Mouse (Mus musculus): ENCODE measurements around the gene Gm10490. TPM values are rescaled to one million over a fixed set of nuclear protein-coding genes. Genes with fewer than 3 reads are reported as not detected.

Gm10490 gene
- total RNA-seq (2023), result 2.1 TPM in 1 of 4 replicates, not detected in the others

DNA sequence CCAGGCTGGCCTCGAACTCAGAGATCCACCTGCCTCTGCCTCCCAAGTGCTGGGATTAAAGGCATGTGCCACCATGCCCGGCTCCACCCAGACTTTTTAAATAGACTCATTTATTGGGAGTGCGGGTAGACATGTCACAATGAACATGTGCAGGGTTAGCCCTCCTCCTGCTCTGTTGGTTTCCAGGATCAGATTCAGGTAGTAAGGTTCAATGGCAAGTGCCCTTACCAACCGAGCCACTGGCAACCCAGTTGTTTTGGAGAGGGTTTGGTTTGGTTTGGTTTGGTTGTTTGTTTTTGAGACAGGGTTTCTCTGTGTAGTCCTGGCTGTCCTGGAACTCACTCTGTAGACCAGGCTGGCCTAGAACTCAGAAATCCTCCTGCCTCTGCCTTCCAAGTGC lies at the start of gene Gm10490:
Gene Gm10490 (plus strand): TSS at position 301 of the 400 bp plus-strand sequence.

DNA sequence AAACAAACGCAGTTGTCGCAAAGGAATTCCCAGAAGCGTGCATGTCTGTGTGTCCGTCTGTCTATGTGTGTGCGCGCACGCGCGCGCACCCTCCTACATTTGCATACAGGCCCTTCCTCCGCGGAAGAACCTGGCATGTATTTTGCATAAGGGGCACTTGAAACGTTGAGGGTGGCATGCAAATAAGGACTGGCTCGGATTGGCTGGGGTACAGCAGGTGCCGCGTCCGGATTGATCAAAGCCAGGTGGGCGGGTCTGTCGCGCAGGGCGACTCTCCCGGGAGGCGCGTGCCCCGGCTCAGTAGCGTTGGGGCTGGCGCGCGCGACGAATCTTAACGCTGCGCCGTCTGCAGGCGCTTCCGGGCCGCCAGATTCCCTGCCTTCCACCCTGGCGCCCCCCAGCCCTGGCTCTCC lies 31.3 kb upstream of the Gm10490 start, which contains the start of gene Pim2:
Gene Pim2 (plus strand): TSS at position 256 of the 413 bp plus-strand sequence.

DNA sequence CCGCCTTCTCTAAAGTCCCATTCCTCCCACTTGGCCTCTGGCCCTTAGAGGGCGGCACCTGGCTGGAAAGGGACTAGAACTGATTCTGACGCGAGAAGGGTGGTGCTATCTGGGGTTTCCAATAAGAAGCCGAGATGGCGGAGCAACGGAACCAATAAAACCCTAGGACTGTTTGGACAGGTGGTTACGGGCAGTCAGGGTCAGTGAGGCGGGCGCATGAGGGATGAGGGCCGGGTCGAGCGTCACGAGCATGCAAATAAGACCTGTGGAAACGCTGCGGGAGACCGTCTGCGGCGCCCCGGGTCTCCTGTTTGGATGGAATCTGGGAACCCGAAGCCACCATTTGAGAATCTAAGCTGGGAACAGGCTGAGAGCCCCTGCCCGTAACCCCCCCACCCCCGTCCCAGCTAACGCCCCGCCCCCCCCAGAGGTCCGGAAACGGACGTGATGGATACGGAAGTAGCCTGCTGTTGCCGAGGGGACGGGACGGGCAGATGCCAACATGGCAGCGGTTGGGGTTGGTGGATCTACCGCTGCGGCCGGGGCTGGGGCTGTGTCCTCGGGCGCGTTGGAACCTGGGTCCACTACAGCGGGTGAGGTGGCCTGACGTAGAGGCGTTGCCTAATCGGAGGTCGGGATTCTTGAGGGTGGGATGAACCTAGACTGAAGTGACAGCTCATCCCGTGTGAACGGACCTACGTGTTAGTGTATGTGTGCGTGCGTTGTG lies 25.3 kb upstream of the Gm10490 start, which contains the start of gene Slc35a2:
Gene Slc35a2 (plus strand): TSS at position 188 of the 727 bp plus-strand sequence.

DNA sequence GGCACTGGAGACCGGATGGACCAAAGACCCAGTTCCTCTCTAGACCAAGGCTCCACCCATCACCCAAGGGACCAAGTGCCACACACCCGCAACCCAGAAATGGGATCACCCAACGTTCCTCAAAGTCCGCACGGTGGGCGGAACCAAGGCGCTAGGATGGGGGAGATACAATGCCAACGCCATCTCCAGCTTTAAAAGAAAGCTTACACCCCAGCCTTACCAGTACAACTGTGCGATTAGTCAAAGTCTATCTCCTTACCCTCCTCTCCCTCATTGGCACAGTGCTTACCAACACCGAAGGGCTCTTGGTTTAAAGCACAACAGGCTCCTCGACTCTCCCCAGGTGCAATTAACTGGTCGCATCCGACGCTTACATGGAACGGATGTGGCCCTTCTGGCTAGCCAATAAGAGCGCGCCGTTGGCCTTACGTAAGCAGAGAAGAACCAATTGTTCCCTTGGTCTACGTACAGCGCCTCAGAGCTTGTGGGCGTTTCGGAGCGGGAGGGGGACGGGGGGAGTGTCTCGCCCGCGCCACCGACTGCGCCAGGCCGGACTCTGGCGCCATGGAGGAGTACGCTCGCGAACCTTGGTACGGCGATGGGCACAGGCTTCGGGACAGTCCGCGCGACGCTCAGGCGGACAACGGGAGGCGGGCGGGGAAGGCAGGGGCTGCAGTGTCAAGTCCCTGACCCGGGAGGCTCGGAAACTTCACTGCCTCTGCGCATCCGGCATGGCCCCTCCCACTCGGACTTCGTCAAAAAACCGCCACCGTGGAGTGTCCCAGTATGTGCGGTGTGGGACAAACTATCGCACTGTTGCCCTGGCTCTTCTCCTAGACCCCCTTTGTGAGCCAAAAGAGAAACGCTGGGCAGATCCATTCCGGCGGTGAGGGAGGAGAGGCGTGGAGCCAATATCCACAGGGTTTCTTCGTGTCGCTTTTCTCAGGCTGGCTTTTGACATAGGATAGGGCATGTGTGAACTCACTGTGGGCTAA lies 10.2 kb upstream of the Gm10490 start, which contains the start of the genes Pqbp1 and Timm17b:
Gene Pqbp1 (minus strand): TSS at position 390 of the 995 bp plus-strand sequence.
Gene Timm17b (plus strand): TSS at position 478 of the 995 bp plus-strand sequence.

DNA sequence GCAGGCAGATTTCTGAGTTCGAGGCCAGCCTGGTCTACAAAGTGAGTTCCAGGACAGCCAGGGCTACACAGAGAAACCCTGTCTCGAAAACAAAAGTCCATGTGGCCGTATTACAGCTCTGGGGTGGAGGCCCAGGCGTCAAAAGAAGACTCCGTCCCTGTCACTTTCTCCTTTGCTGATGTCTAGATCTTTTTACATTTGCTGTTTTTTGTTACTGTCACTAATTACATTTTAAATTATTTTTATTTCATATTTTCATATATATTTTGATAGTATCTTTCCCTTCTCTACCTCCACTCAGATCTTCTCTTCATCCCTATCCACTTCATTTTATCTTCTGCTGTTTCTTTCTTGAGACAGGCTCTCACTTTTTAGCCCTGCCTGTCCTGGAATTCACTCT lies 1.6 kb upstream of the Gm10490 start, which contains the start of gene Gm10491:
Gene Gm10491 (minus strand): TSS at position 101 of the 400 bp plus-strand sequence.

DNA sequence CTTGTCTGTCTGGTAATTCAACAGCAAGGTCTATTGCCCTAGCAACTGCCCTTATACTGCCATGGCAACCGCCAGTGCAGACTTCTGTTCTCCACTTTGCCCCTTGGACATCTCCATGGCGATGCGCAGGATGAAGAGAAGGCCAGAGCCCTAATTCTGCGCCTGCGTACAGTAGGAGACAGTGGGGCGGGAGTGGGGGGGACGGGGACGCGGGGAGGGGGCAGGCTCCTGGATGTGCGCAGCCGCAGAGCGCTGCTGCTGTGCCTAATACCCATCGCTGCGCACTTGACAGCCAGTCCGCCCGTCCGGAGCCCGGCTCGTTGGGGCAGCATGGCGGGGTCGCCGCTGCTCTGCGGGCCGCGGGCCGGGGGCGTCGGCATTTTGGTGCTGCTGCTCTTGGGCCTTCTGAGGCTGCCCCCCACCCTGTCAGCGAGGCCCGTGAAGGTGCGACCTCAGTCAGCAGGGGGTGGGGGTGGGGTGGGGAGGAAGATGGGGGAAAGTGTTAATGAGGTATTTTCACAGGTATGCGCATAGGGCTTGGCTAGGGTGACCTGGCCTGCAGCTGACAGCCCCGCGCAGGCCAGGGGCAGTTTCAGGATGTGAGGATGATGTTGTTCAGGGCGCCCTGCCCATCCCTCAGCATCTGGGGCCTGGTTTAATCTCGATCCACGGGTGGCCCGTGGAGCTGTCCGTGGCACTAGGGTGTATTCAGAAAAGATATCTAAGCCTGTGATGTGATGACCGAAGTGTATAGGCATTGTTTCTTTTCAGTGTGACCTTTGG lies 10.4 kb downstream of the Gm10490 start, which contains the start of gene Pcsk1n:
Gene Pcsk1n (plus strand): TSS at position 222 of the 783 bp plus-strand sequence.

DNA sequence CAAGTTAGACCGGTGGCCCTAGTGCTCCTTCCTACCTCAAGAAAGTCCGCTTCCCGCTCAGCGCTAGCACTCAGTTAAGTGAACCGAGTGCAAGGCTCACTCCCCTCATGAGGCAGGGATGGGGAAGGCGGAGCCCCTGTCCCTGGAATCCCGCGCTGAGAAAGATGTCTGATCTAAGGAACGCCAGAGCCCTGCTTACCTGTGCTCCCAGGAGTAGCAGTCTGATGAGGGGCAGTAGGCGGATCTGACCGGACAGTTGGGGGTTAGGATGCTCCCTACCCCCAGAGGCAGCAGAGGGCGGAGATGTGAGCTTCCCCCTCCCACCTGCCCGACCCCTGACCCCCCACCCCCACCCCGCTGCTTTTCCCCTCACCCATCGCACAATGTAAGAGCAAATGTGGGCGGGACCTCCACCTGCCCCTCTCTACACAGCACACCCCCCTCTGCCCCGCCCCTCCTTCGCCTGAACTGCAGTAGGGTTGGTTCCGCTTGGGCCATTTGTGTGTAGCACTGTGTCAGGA lies 19.0 kb downstream of the Gm10490 start, which contains the start of gene Eras:
Gene Eras (minus strand): TSS at position 338 of the 521 bp plus-strand sequence.

DNA sequence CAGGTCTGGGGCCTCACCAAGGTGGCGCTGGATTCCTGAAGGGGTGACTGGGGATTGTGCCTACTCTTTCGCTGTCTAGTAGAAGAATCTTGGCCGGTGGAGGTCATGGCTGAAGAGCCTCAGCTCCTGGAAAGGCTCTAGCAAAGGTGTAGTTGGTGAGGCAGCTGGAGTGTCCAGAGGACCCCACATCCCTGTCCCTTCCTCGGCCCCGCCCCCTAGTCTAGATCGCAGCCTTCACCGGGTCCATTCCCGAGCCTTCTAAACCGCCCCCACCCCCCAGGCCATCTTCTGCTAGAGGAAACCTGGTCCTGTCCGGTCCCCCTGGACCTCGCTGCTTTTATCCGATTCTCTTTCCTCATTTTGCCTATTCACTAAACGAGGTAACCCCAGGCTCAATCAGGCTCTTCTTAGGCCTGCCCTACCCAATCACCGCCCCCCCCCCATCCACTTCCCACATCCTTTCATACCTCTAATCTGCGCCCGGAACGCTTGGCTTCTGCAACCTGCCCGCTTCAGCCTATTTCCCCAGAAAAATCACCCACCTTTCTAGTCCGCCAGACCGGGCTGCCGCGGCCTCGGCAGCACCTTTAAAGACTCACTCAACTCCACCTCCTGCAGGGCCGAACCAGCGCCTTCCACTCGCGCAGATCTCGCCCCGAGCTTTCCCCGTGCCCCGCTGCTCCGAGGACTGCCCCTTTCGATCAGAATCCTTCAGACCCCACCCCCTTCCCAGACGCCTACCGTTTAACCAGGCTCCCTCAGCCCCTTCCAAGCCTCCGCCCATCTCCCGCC lies 38.0 kb downstream of the Gm10490 start, which contains the start of gene Hdac6:
Gene Hdac6 (minus strand): TSS at position 782 of the 792 bp plus-strand sequence.

Other genes with a start within 250 kb of the Gm10490 start
- 85.6 to 91.6 TPM (median 88.3 TPM) in 4 replicates for gene Plp2, start 238.2 kb upstream of the Gm10490 start, total RNA-seq (2023)
- not detected in 4 replicates for gene Magix, start 228.3 kb upstream of the Gm10490 start, total RNA-seq (2023)
- 45.1 to 48.2 TPM (median 46.2 TPM) in 4 replicates for gene Gpkow, start 212.4 kb upstream of the Gm10490 start, total RNA-seq (2023)
- gene Wdr45, start 195.2 kb upstream of the Gm10490 start, total RNA-seq (2023), result 58.2 to 89.6 TPM (median 70.2 TPM) in 4 replicates
- gene Gm45208, start 187.3 kb upstream of the Gm10490 start, total RNA-seq (2023), result not detected in 4 replicates
- 9.6 to 13.9 TPM (median 12.0 TPM) in 4 replicates for gene Praf2, start 181.1 kb upstream of the Gm10490 start, total RNA-seq (2023)
- not detected in 4 replicates for gene Ccdc120, start 158.6 kb upstream of the Gm10490 start, total RNA-seq (2023)
- 26.2 to 36.6 TPM (median 32.7 TPM) in 4 replicates for gene Tfe3, start 147.0 kb upstream of the Gm10490 start, total RNA-seq (2023)
- gene Gripap1, start 119.8 kb upstream of the Gm10490 start, total RNA-seq (2023), result 277 to 286 TPM (median 284 TPM) in 4 replicates
- gene Kcnd1, start 87.3 kb upstream of the Gm10490 start, total RNA-seq (2023), result 1.5 to 2.4 TPM (median 1.9 TPM) in 4 replicates
- 168 to 185 TPM (median 181 TPM) in 4 replicates for gene Otud5, start 68.2 kb upstream of the Gm10490 start, total RNA-seq (2023)
- gene Pim2, start 31.3 kb upstream of the Gm10490 start, total RNA-seq (2023), result 36.0 to 41.3 TPM (median 37.2 TPM) in 4 replicates
- 28.8 to 38.6 TPM (median 35.1 TPM) in 4 replicates for gene Slc35a2, start 25.5 kb upstream of the Gm10490 start, total RNA-seq (2023)
- 126 to 133 TPM (median 129 TPM) in 4 replicates for gene Pqbp1, start 10.3 kb upstream of the Gm10490 start, total RNA-seq (2023)
- gene Timm17b, start 10.2 kb upstream of the Gm10490 start, total RNA-seq (2023), result 38.8 to 55.7 TPM (median 51.5 TPM) in 4 replicates
- gene Gm10491, start 1.7 kb upstream of the Gm10490 start, total RNA-seq (2023), result not detected in 4 replicates
- gene Pcsk1n, start 10.3 kb downstream of the Gm10490 start, total RNA-seq (2023), result not detected in 4 replicates
- gene Eras, start 19.1 kb downstream of the Gm10490 start, total RNA-seq (2023), result not detected in 4 replicates
- 15.9 to 26.0 TPM (median 21.4 TPM) in 4 replicates for gene Hdac6, start 38.3 kb downstream of the Gm10490 start, total RNA-seq (2023)
- not detected in 4 replicates for gene Gata1, start 68.5 kb downstream of the Gm10490 start, total RNA-seq (2023)
- not detected in 4 replicates for gene Glod5, start 109.0 kb downstream of the Gm10490 start, total RNA-seq (2023)
- gene Suv39h1, start 165.2 kb downstream of the Gm10490 start, total RNA-seq (2023), result 25.6 to 28.5 TPM (median 27.7 TPM) in 4 replicates
- 123 to 128 TPM (median 127 TPM) in 4 replicates for gene Was, start 181.0 kb downstream of the Gm10490 start, total RNA-seq (2023)
- 32.4 to 39.9 TPM (median 35.9 TPM) in 4 replicates for gene Wdr13, start 223.3 kb downstream of the Gm10490 start, total RNA-seq (2023)
- gene Rbm3, start 236.3 kb downstream of the Gm10490 start, total RNA-seq (2023), result 695 to 785 TPM (median 740 TPM) in 4 replicates

Data from B cell, adult 62 days (primary cell).